ENCODE assay signal across 8 mouse cellular contexts in genomic region chr7:47146034-47146812, GRCm38 (mm10). TPM values are rescaled to one million over a fixed set of nuclear protein-coding genes. Genes with fewer than 3 reads are reported as not detected.
A peak's percentile ranks its signal among the peaks of the same experiment; 100 is the strongest.
DNase-seq lines count a peak whose midpoint lies in the region; ATAC-seq lines count a peak whose summit lies in the region.
"Had no signal": no experiment of that assay in that cellular context is flagged by ENCODE, and none has a peak within 500 bp of the region (broad histone marks: within the 10 kb centered on the region; RNA-seq: fewer than 3 reads in every experiment).

No protein-coding gene starts in this region.

- ATAC-seq in monocyte, adult 5-6 weeks (replicated peaks; ENCODE audit: insufficient number of reproducible peaks, low FRiP score, low TSS enrichment, poor library complexity, severe bottlenecking) = peak; percentile 49

- intact Hi-C loops in gastrocnemius, postnatal 36 days (cut with DNase I) = no loop called here

- peak; percentile 65 for DNase-seq in layer of hippocampus, adult 11-12 months (ENCODE audit: low spot score)
- no peak for DNase-seq in layer of hippocampus, adult 9-11 months
- peak; percentile 40 for DNase-seq in ES-CJ7 (ENCODE audit: low read depth, low spot score)
- DNase-seq in adrenal gland, postnatal 14 days = peak; percentile 67
- peak; percentile 24 for DNase-seq in kidney, postnatal 14 days
- DNase-seq in gastrocnemius, postnatal 36 days = no peak

RNA-seq across cellular contexts. Expression of gene Ptpn5, which starts 12.7 kb away (rescaled TPM):
- total RNA-seq in adrenal gland, postnatal 14 days (2021) = 0.90 and 1.4 TPM in 2 replicates
- total RNA-seq in monocyte, adult 5-6 weeks (2017) = 1.6 TPM in 1 of 3 replicates, not detected in the others
- not detected for total RNA-seq in gastrocnemius, postnatal 36 days (2021)

RNA-seq across cellular contexts. Expression of gene Mrgpra6, which starts 58.5 kb away (rescaled TPM):
- total RNA-seq in adrenal gland, postnatal 14 days (2021) = not detected in 2 replicates
- not detected in 3 replicates for total RNA-seq in monocyte, adult 5-6 weeks (2017)
- total RNA-seq in gastrocnemius, postnatal 36 days (2021) = not detected
- total RNA-seq: left cerebral cortex, postnatal 10 days had no signal

Comparison
In these comparisons a context has a peak if more than half of its experiments do, and no peak if none do; other contexts are left out.
1. DNase-seq: peak in layer of hippocampus, adult 11-12 months (single experiment), ES-CJ7 (single experiment), adrenal gland, postnatal 14 days (single experiment) and kidney, postnatal 14 days (single experiment); none in layer of hippocampus, adult 9-11 months (single experiment) and gastrocnemius, postnatal 36 days (0 of 2).